Mouse (Mus musculus) bone marrow macrophage, adult 2 months (primary cell): Measurements from ENCODE around the gene Gm49320. TPM values are rescaled to one million over a fixed set of nuclear protein-coding genes. Genes with fewer than 3 reads are reported as not detected.
A peak's percentile ranks its signal among the peaks of the same experiment; 100 is the strongest.

Experiments
- H3K27ac ChIP-seq: 2 replicates; pipeline ENCODE4 v1.5.1; 2012; ENCODE audit warnings: low read depth, low read length; ENCODE audit not compliant: insufficient read depth
- H3K4me1 ChIP-seq: 2 replicates; pipeline ENCODE4 v1.6.1; 2012; ENCODE audit warnings: low read length; ENCODE audit not compliant: control insufficient read depth, insufficient read depth
- H3K4me3 ChIP-seq: 2 replicates; pipeline ENCODE4 v1.5.1; 2012; ENCODE audit warnings: mild to moderate bottlenecking, low read length, moderate library complexity; ENCODE audit not compliant: insufficient read depth
- CTCF ChIP-seq: IDR thresholded peaks from 2 replicates; pipeline ENCODE4 v1.5.1; 2012; ENCODE audit warnings: low read depth, mild to moderate bottlenecking, low read length, moderate library complexity
- POLR2A ChIP-seq: IDR thresholded peaks from 2 replicates; pipeline ENCODE4 v1.6.1; 2012; ENCODE audit warnings: mild to moderate bottlenecking, low read depth, low read length, borderline replicate concordance
- polyA plus RNA-seq: library from polyadenylated mRNA; stranded (reverse); fragments of >200 nt; gene quantifications from 2 replicates; pipeline ENCODE4 v1.2.4, GENCODE M21; 2012; ENCODE audit not compliant: missing spikeins, insufficient read depth, insufficient read length

Gene Gm49320
- polyA plus RNA-seq, 1 experiment: not detected

GRCm38 (mm10) chr8:4226323-4226722, 12.3 kb upstream of the Gm49320 start:
- TF ChIP-seq POLR2A: no peak
- TF ChIP-seq CTCF: no peak
- no peaks in the 10 kb centered on the region for H3K4me1 ChIP-seq
- H3K4me3 ChIP-seq: no peak overlapping the region
- no peak overlapping the region for H3K27ac ChIP-seq

GRCm38 (mm10) chr8:4226739-4227347, 11.8 kb upstream of the Gm49320 start, which contains the start of gene Lrrc8e:
Gene Lrrc8e (plus strand): TSS chr8:4226827.
- Histone ChIP-seq H3K27ac (no peak within 1 kb of the TSS), H3K4me3 (no peak within 1 kb of the TSS), H3K4me1 (no peaks in the 10 kb centered on the region)
- TF ChIP-seq CTCF: no peak
- no peak for TF ChIP-seq POLR2A

GRCm38 (mm10) chr8:4227919-4228318, 10.7 kb upstream of the Gm49320 start:
- TF ChIP-seq POLR2A: no peak
- no peak for TF ChIP-seq CTCF
- no peak overlapping the region for H3K27ac ChIP-seq
- H3K4me3 ChIP-seq: no peak overlapping the region
- H3K4me1 ChIP-seq: no peaks in the 10 kb centered on the region

GRCm38 (mm10) chr8:4229784-4230183, 8.9 kb upstream of the Gm49320 start:
- Histone ChIP-seq H3K27ac (no peak overlapping the region), H3K4me3 (no peak overlapping the region), H3K4me1 (no peaks in the 10 kb centered on the region)
- TF ChIP-seq POLR2A (no peak), CTCF (no peak)

GRCm38 (mm10) chr8:4230612-4231351, 7.9 kb upstream of the Gm49320 start:
- no peak for TF ChIP-seq POLR2A
- TF ChIP-seq CTCF: no peak
- H3K27ac ChIP-seq: no peak overlapping the region
- H3K4me1 ChIP-seq: no peaks in the 10 kb centered on the region
- H3K4me3 ChIP-seq: no peak overlapping the region

- Histone ChIP-seq H3K4me1 (peaks cover 18% of the 10 kb centered on the region), H3K4me3 (peak overlapping the region; percentile 65), H3K27ac (peak overlapping the region; percentile 82)
- TF ChIP-seq CTCF (no peak), POLR2A (no peak)
Observed at GRCm38 (mm10) chr8:4237814-4238433, 741 bp upstream of the Gm49320 start.

GRCm38 (mm10) chr8:4239193-4239890, 677 bp downstream of the Gm49320 start:
- Histone ChIP-seq H3K27ac (peak overlapping the region; percentile 22), H3K4me1 (peaks cover 18% of the 10 kb centered on the region), H3K4me3 (peak overlapping the region; percentile 65)
- TF ChIP-seq CTCF: no peak

- Histone ChIP-seq H3K4me1 (peaks cover 6% of the 10 kb centered on the region), H3K27ac (no peak overlapping the region), H3K4me3 (no peak overlapping the region)
- TF ChIP-seq CTCF (no peak), POLR2A (no peak)
Observed at GRCm38 (mm10) chr8:4245061-4245460, 6.4 kb downstream of the Gm49320 start.

- no peak overlapping the region for H3K27ac ChIP-seq
- H3K4me1 ChIP-seq: no peaks in the 10 kb centered on the region
- TF ChIP-seq POLR2A (no peak), CTCF (no peak)
- H3K4me3 ChIP-seq: no peak overlapping the region
Observed at GRCm38 (mm10) chr8:4245737-4246136, 7.1 kb downstream of the Gm49320 start.
